Mouse (Mus musculus) liver, embryonic 14.5 days (tissue): ENCODE measurements at regions not wholly inside any gene's neighbourhood (a gene's known extent, or its start where the extent isn't known, plus 50 kb on each side); places are given as distances from the start of the nearest gene placed in this dataset.

Experiments used
- ATAC-seq: fragments of 200-750 bp; cut with Nextera tagmentation; 2 replicates; pipeline ENCODE4 v1.8.0; 2017; ENCODE audit warnings: moderate number of reproducible peaks, mild to moderate bottlenecking, moderate library complexity; ENCODE audit not compliant: insufficient read depth
- DNase-seq, 3 experiments: peaks; one replicate each; pipeline ENCODE4 v3.0.0-alpha.2; 2012 to 2013; ENCODE audit warnings: low read depth in 3 of 3, low spot score in 3 of 3
- H3K27ac ChIP-seq: fragments of 300-500 bp; sonication (generic); 2 replicates; pipeline ENCODE4 v1.5.1; 2014; ENCODE audit warnings: moderate library complexity, mild to moderate bottlenecking, control low read depth, inconsistent platforms
- H3K27me3 ChIP-seq: fragments of 300-500 bp; sonication (generic); 2 replicates; pipeline ENCODE4 v1.6.1; 2014; ENCODE audit warnings: mild to moderate bottlenecking, low read length, moderate library complexity; ENCODE audit not compliant: control insufficient read depth, insufficient read depth
- H3K36me3 ChIP-seq: fragments of 300-500 bp; sonication (generic); replicated peaks from 2 replicates; pipeline ENCODE4 v1.6.1; 2014; ENCODE audit warnings: low read depth; ENCODE audit not compliant: control insufficient read depth, insufficient read depth
- H3K4me1 ChIP-seq, 2 experiments: fragments of 200-500 bp in 1 of 2; fragments of 300-500 bp in 1 of 2; sonication (generic) in 1 of 2; replicated peaks; 2 replicates each; pipeline ENCODE4 v1.6.1; 2012 to 2014; ENCODE audit warnings: antibody characterized with exemption in 1 of 2, inconsistent platforms in 1 of 2, low read length in 1 of 2; ENCODE audit not compliant: control insufficient read depth in 2 of 2, insufficient read depth in 2 of 2
- H3K4me2 ChIP-seq: fragments of 300-500 bp; sonication (generic); 2 replicates; pipeline ENCODE4 v1.6.1; 2014; ENCODE audit warnings: low read depth, mild to moderate bottlenecking, control low read depth, moderate library complexity
- H3K4me3 ChIP-seq, 2 experiments: fragments of 200-500 bp in 1 of 2; fragments of 300-500 bp in 1 of 2; sonication (generic) in 1 of 2; 2 replicates each; pipeline ENCODE4 v1.5.1; 2012 to 2014; ENCODE audit warnings: low read depth in 2 of 2, low read length in 2 of 2, mild to moderate bottlenecking in 2 of 2, control low read depth in 1 of 2, inconsistent platforms in 1 of 2, moderate library complexity in 1 of 2; ENCODE audit not compliant: insufficient read depth in 1 of 2
- H3K9ac ChIP-seq: fragments of 300-500 bp; sonication (generic); replicated peaks from 2 replicates; pipeline ENCODE4 v1.6.1; 2014; ENCODE audit warnings: mild to moderate bottlenecking, control low read depth, moderate library complexity
- H3K9me3 ChIP-seq: fragments of 300-500 bp; sonication (generic); 2 replicates; pipeline ENCODE4 v1.6.1; 2016; ENCODE audit warnings: low read length, mixed read lengths; ENCODE audit not compliant: control insufficient read depth
- CTCF ChIP-seq: IDR thresholded peaks from 2 replicates; pipeline ENCODE4 v1.5.1; 2016; ENCODE audit warnings: antibody characterized with exemption, low read depth, control low read depth
- EP300 ChIP-seq: IDR thresholded peaks from 2 replicates; pipeline ENCODE4 v1.6.1; 2016; ENCODE audit warnings: antibody characterized with exemption, low read depth
- WGBS: fragments of 180-500 bp; shearing (Covaris S2); extraction: QIAGEN DNeasy Blood & Tissue Kit; methylation state at CpG from one replicate; pipeline ENCODE4 v1.1.7; 2014; ENCODE audit not compliant: insufficient replicate concordance; 5-methylcytosine and 5-hydroxymethylcytosine counted together

DNA sequence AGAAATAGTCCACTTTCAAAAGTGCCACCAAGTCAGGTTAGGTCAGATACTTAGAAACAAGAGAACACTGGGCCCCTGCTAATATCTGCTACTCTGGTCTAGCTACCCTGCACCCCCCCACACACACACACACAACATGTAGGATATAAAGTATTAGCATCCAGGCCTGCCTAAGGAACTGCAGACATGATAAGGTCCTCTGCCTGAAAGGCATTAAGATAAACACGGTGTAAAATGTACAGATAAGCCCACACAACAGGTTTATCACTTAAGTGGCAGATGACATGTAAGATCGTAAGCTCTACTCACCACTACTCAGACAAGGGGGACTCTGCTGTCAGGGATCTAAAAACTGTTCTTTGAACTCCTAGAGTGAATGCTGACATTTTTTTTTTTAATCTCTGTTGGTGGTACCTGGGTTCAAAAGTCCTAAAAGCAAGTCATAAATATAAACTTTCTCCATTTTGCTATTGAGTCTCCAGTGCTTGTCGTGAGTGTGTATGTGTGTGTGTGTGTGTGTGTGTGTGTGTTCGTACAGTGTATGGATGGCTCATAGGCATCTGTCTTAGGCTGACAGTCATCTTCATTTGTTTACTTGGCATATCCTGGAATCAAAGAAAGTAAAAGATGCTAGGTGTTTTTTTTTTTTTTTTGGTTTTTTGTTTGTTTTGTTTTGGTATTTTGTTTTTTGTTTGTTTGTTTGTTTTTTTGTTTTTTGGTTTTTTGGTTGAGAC, 52.2 kb downstream of the Gm9817 start:
- no peak overlapping the region for H3K27ac ChIP-seq
- ATAC-seq, result peak; percentile 99
- TF ChIP-seq EP300, result peak; percentile 94
- TF ChIP-seq CTCF, result no peak
- H3K4me1 ChIP-seq, result peaks cover 15 to 19% of the 10 kb centered on the region in 2 experiments
- no peaks in the 10 kb centered on the region for H3K36me3 ChIP-seq
- no peaks in the 10 kb centered on the region for H3K9me3 ChIP-seq
- no peaks in the 10 kb centered on the region for H3K27me3 ChIP-seq
- no peak overlapping the region for H3K4me3 ChIP-seq
- H3K4me2 ChIP-seq, result peak overlapping the region; percentile 33
- no peak overlapping the region for H3K9ac ChIP-seq
- DNase-seq, result peak; percentile 56 to 72 (median 57)
- 28% methylated on average over 4 of the region's 4 CpGs for WGBS

DNA sequence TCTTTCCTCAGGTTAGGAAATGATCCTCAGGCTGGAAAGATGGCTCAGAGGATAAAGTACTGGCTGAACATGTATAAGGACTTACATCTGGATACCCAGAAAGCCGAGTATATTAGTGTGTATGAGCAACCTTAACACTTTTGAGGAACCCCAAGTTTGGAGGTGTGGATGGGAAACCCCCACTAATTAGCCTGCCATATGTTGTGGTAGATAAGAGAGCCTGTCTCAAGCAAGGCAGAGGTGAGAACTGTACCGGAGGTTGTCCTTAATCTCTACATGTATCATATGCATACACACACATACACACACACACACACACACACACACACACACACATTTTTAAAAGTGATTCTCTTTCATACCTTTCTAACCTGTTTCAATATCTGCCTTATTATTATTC, 62.1 kb downstream of the Gm9817 start:
- TF ChIP-seq EP300 (peak; percentile 67), CTCF (no peak)
- H3K27ac ChIP-seq, result no peak overlapping the region
- H3K4me2 ChIP-seq, result no peak overlapping the region
- no peak overlapping the region for H3K4me3 ChIP-seq
- 19% methylated on average over 2 of the region's 2 CpGs for WGBS
- no peaks in the 10 kb centered on the region for H3K36me3 ChIP-seq
- H3K4me1 ChIP-seq, result peaks cover 5% of the 10 kb centered on the region in 2 experiments; a peak in 2 of 4 replicates
- DNase-seq (peak; percentile 50 to 84 (median 62)), ATAC-seq (peak; percentile 78)
- no peaks in the 10 kb centered on the region for H3K27me3 ChIP-seq
- H3K9ac ChIP-seq, result no peak overlapping the region
- H3K9me3 ChIP-seq, result no peaks in the 10 kb centered on the region

DNA sequence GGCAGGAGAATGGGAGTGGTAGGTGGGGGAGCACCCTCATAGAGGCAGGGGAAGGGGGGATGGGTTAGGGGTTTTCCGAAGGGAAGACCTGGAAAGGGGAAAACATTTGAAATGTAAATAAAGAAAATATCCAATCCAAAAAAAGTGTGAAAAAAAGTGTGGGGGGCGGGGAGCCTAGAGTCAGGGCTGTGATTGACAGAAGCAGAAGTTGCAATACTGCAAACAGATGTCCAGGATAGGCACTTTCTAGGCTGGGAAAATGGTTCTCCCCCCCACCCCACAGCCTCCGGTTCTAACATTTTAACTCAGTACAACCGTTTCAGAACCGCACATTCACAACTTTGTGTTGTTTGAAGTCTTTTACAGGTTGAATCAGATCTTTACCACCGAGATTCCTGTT, 66.6 kb downstream of the Gm9817 start:
- 13% methylated on average over 6 of the region's 6 CpGs for WGBS
- TF ChIP-seq EP300, result no peak
- no peak for TF ChIP-seq CTCF
- Histone ChIP-seq H3K36me3 (no peaks in the 10 kb centered on the region), H3K9ac (no peak overlapping the region), H3K27ac (no peak overlapping the region), H3K4me3 (no peak overlapping the region), H3K9me3 (no peaks in the 10 kb centered on the region), H3K4me1 (peaks cover 4 to 5% of the 10 kb centered on the region in 2 experiments; a peak in 2 of 4 replicates), H3K27me3 (no peaks in the 10 kb centered on the region; the same call in 1 of the 2 replicates), H3K4me2 (no peak overlapping the region)
- no peak for ATAC-seq
- DNase-seq, result no peak

DNA sequence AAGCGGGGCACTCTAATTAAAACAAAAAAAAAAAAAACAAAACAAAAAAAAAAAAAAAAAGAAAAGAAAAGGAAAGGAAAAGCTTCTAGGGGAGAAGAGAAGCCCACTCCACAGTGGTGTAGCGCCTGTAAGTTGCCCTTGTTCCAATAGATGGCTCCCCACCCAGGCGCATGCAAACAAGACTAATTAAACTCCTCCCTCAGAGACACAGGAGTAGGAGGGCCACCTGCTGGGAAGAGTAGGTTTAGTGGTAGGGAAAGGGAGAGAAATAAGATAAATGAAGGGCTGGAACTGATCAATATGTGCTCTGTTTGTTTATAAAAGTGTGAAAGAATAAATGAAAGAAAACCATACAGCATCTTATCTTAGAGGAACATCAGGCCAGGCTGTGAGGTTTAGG, 77.7 kb downstream of the Gm9817 start:
- Histone ChIP-seq H3K9me3 (no peaks in the 10 kb centered on the region), H3K36me3 (no peaks in the 10 kb centered on the region), H3K27me3 (peaks cover 4% of the 10 kb centered on the region), H3K4me2 (no peak overlapping the region), H3K27ac (no peak overlapping the region), H3K4me3 (no peak overlapping the region), H3K9ac (no peak overlapping the region), H3K4me1 (no peaks in the 10 kb centered on the region)
- DNase-seq (peak in 2 of 3 experiments; percentile 13 to 20), ATAC-seq (no peak)
- TF ChIP-seq CTCF (peak; percentile 42), EP300 (no peak)
- 54% methylated on average over 3 of the region's 3 CpGs for WGBS

DNA sequence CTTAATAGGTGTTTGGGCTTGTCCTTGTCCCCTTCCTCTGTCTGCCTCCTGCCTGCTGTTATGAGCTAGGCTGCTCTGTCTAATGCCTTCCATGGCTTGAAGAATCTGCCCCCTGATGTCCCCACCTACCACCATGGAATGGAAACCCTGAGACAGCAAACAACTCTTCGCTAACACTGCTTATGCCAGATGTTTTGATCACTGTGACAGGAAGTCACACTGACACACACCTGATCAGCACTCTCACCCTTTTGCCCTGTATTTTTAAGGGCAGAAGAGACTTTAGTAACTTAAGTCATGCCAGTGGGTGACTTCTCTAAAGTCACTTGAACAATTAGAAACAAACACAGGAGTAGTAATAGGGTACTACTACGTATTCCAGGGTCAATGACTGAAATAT, 78.5 kb downstream of the Gm9817 start:
- Histone ChIP-seq H3K4me1 (no peaks in the 10 kb centered on the region), H3K4me3 (no peak overlapping the region), H3K4me2 (no peak overlapping the region), H3K9ac (no peak overlapping the region), H3K27me3 (peaks cover 4% of the 10 kb centered on the region), H3K36me3 (no peaks in the 10 kb centered on the region), H3K27ac (no peak overlapping the region), H3K9me3 (no peaks in the 10 kb centered on the region)
- ATAC-seq (no peak), DNase-seq (no peak)
- TF ChIP-seq CTCF, result no peak
- TF ChIP-seq EP300, result no peak
- 50% methylated on average over 2 of the region's 2 CpGs for WGBS
